Mouse (Mus musculus) CD4-positive, CD25-positive, alpha-beta regulatory T cell, adult 4 months (primary cell): ENCODE measurements around the gene Csmd2. TPM values are rescaled to one million over a fixed set of nuclear protein-coding genes. Genes with fewer than 3 reads are reported as not detected.

Experiments
- polyA plus RNA-seq, 2 experiments: library from polyadenylated mRNA; unstranded; fragments of 100-300 nt; shearing (Covaris generic); gene quantifications; one replicate each; pipeline ENCODE4 v1.2.1; 2017

Gene Csmd2
- polyA plus RNA-seq, 2 experiments from 2014 or later = not detected

Other genes with a start within 250 kb of the Csmd2 start
- gene CK137956, start 16.9 kb upstream of the Csmd2 start, polyA plus RNA-seq = not detected